Mouse (Mus musculus) stomach, postnatal 0 days (tissue): ENCODE measurements at regions not wholly inside any gene's neighbourhood (a gene's known extent, or its start where the extent isn't known, plus 50 kb on each side); places are given as distances from the start of the nearest gene placed in this dataset.
"Not testable (repeated sequence)": the region's sequence is repeated elsewhere in the genome, so short reads cannot be mapped to it uniquely, and the experiment has no call there.

Source experiments
- ATAC-seq: fragments of 200-750 bp; cut with Nextera tagmentation; 2 replicates; pipeline ENCODE4 v1.8.0; 2017; ENCODE audit not compliant: low FRiP score, low TSS enrichment
- DNase-seq: peaks from one replicate; pipeline ENCODE4 v3.0.0-alpha.2; 2016; ENCODE audit warnings: low spot score
- H3K27ac ChIP-seq: fragments of 300-500 bp; sonication (generic); replicated peaks from 2 replicates; pipeline ENCODE4 v1.5.1; 2014; ENCODE audit warnings: mild to moderate bottlenecking, control low read depth
- H3K27me3 ChIP-seq: fragments of 300-500 bp; sonication (generic); 2 replicates; pipeline ENCODE4 v1.6.1; 2014; ENCODE audit warnings: low read length; ENCODE audit not compliant: control insufficient read depth, insufficient read depth
- H3K36me3 ChIP-seq: fragments of 300-500 bp; sonication (generic); 2 replicates; pipeline ENCODE4 v1.6.1; 2014; ENCODE audit warnings: low read length, mixed read lengths; ENCODE audit not compliant: control insufficient read depth, insufficient read depth
- H3K4me1 ChIP-seq: fragments of 300-500 bp; sonication (generic); replicated peaks from 2 replicates; pipeline ENCODE4 v1.6.1; 2014; ENCODE audit warnings: antibody characterized with exemption; ENCODE audit not compliant: control insufficient read depth, insufficient read depth
- H3K4me2 ChIP-seq: fragments of 300-500 bp; sonication (generic); replicated peaks from 2 replicates; pipeline ENCODE4 v1.6.1; 2014; ENCODE audit warnings: low read depth, mild to moderate bottlenecking, control low read depth, moderate library complexity
- H3K4me3 ChIP-seq: fragments of 300-500 bp; sonication (generic); 2 replicates; pipeline ENCODE4 v1.5.1; 2014; ENCODE audit warnings: low read depth, low read length, control low read depth
- H3K9ac ChIP-seq: fragments of 300-500 bp; sonication (generic); 2 replicates; pipeline ENCODE4 v1.6.1; 2014; ENCODE audit warnings: mild to moderate bottlenecking, low read length, control low read depth, mixed read lengths
- H3K9me3 ChIP-seq: fragments of 300-500 bp; sonication (generic); 2 replicates; pipeline ENCODE4 v1.6.1; 2016; ENCODE audit warnings: low read length; ENCODE audit not compliant: control insufficient read depth
- CTCF ChIP-seq: IDR thresholded peaks from 2 replicates; pipeline ENCODE4 v1.5.1; 2016; ENCODE audit warnings: antibody characterized with exemption, low read depth, mild to moderate bottlenecking, moderate library complexity
- EP300 ChIP-seq: optimal IDR thresholded peaks from 2 replicates; pipeline ENCODE3; 2016; ENCODE audit warnings: antibody characterized with exemption
- WGBS: fragments of 180-500 bp; shearing (Covaris S2); extraction: QIAGEN DNeasy Blood & Tissue Kit; methylation state at CpG from one replicate; pipeline ENCODE4 v1.1.7; 2014; 5-methylcytosine and 5-hydroxymethylcytosine counted together

- ATAC-seq (no peak), DNase-seq (no peak)
- Histone ChIP-seq H3K27me3 (no peaks in the 10 kb centered on the region), H3K27ac (no peak overlapping the region), H3K9me3 (no peaks in the 10 kb centered on the region), H3K36me3 (no peaks in the 10 kb centered on the region), H3K4me1 (no peaks in the 10 kb centered on the region), H3K4me2 (no peak overlapping the region), H3K9ac (no peak overlapping the region), H3K4me3 (no peak overlapping the region)
- WGBS = 61% methylated on average over 4 of the region's 4 CpGs
- no peak for TF ChIP-seq EP300
- TF ChIP-seq CTCF = no peak
These were observed 173.7 kb upstream of the Tsc22d2 start for GRCm38 (mm10) chr3:58240775-58241174.

GRCm38 (mm10) chr3:58245361-58245760 is 169.2 kb upstream of the Tsc22d2 start:
- Histone ChIP-seq H3K4me2 (no peak overlapping the region), H3K27ac (no peak overlapping the region), H3K27me3 (no peaks in the 10 kb centered on the region), H3K9ac (no peak overlapping the region), H3K9me3 (no peaks in the 10 kb centered on the region), H3K4me1 (no peaks in the 10 kb centered on the region), H3K36me3 (no peaks in the 10 kb centered on the region), H3K4me3 (no peak overlapping the region)
- no peak for TF ChIP-seq EP300
- no peak for TF ChIP-seq CTCF
- 50% methylated on average over 5 of the region's 5 CpGs for WGBS
- DNase-seq = no peak
- no peak for ATAC-seq

- Histone ChIP-seq H3K9me3 (no peaks in the 10 kb centered on the region), H3K36me3 (no peaks in the 10 kb centered on the region), H3K4me1 (no peaks in the 10 kb centered on the region), H3K27me3 (no peaks in the 10 kb centered on the region), H3K27ac (no peak overlapping the region), H3K9ac (no peak overlapping the region), H3K4me3 (no peak overlapping the region), H3K4me2 (no peak overlapping the region)
- no peak for TF ChIP-seq CTCF
- no peak for TF ChIP-seq EP300
- no peak for DNase-seq
- ATAC-seq = no peak
- WGBS = 83% methylated on average over 2 of the region's 2 CpGs
These were observed 166.5 kb upstream of the Tsc22d2 start for GRCm38 (mm10) chr3:58247989-58248388.

- WGBS = 46% methylated on average over 8 of the region's 8 CpGs
- Histone ChIP-seq H3K27ac (no peak overlapping the region), H3K36me3 (no peaks in the 10 kb centered on the region), H3K9me3 (no peaks in the 10 kb centered on the region), H3K4me2 (no peak overlapping the region), H3K4me1 (no peaks in the 10 kb centered on the region), H3K27me3 (no peaks in the 10 kb centered on the region), H3K4me3 (no peak overlapping the region), H3K9ac (no peak overlapping the region)
- no peak for ATAC-seq
- DNase-seq = no peak
- no peak for TF ChIP-seq CTCF
- no peak for TF ChIP-seq EP300
These were observed 160.6 kb upstream of the Tsc22d2 start for GRCm38 (mm10) chr3:58253942-58254341.

- H3K27me3 ChIP-seq = no peaks in the 10 kb centered on the region
- no peak for ATAC-seq
- no peaks in the 10 kb centered on the region for H3K36me3 ChIP-seq
- no peak for TF ChIP-seq CTCF
- no peak for TF ChIP-seq EP300
- H3K27ac ChIP-seq = no peak overlapping the region
- no peak for DNase-seq
- no peaks in the 10 kb centered on the region for H3K9me3 ChIP-seq
- no peaks in the 10 kb centered on the region for H3K4me1 ChIP-seq
- H3K4me3 ChIP-seq = no peak overlapping the region
- H3K4me2 ChIP-seq = no peak overlapping the region
- 66% methylated on average over 14 of the region's 14 CpGs for WGBS
- H3K9ac ChIP-seq = no peak overlapping the region
These were observed 146.7 kb upstream of the Tsc22d2 start for GRCm38 (mm10) chr3:58267606-58268325.

GRCm38 (mm10) chr3:58271441-58271840 is 143.1 kb upstream of the Tsc22d2 start:
- H3K9me3 ChIP-seq, H3K9ac ChIP-seq, H3K4me3 ChIP-seq, H3K27ac ChIP-seq, H3K4me2 ChIP-seq, DNase-seq, ATAC-seq, H3K4me1 ChIP-seq, H3K27me3 ChIP-seq, H3K36me3 ChIP-seq: not testable (repeated sequence)
- WGBS = no CpG with 5 or more reads among the region's 4 CpGs
